Mouse (Mus musculus) liver, postnatal 0 days (tissue): ENCODE data around the gene Pde4b.

Source experiments
- CTCF ChIP-seq: sonication (generic); IDR thresholded peaks from 2 replicates; pipeline ENCODE4 v1.5.1; 2016; ENCODE audit warnings: antibody characterized with exemption, low read depth
- EP300 ChIP-seq: IDR thresholded peaks from 2 replicates; pipeline ENCODE4 v1.6.1; 2016; ENCODE audit warnings: antibody characterized with exemption, low read depth, mild to moderate bottlenecking

DNA sequence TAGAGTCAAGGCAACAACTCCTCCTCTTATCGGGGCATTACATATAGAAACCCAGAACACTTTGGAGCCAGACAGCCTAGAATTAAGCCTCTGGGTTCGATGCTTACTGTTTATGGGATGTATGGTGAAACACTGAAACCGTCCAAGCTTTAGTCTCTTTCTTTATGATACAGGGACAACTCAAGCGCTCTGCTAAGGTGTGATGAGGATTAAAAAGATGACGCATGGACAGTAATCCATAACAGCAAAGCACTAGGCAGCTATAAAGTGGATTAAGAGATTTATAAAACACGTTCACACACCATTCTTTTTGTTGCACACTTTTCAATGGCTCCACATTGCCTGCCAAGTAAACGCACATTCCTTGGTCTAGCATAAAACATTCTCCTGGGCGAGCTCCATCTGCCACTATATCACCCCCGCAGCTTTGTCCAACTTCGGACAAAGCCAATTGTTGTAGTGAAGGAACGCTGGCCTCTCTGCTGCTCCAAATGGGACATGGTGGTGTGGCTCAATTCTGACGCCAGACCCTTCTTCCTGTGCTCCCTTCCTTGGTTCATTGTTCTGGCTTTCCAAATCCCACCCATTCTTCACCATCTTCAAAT lies 473.4 kb downstream of the Pde4b start:
- no peak for TF ChIP-seq CTCF
- TF ChIP-seq EP300 = no peak
